Comparison of ENCODE assay signal across 8 mouse cellular contexts in the genomic region with DNA sequence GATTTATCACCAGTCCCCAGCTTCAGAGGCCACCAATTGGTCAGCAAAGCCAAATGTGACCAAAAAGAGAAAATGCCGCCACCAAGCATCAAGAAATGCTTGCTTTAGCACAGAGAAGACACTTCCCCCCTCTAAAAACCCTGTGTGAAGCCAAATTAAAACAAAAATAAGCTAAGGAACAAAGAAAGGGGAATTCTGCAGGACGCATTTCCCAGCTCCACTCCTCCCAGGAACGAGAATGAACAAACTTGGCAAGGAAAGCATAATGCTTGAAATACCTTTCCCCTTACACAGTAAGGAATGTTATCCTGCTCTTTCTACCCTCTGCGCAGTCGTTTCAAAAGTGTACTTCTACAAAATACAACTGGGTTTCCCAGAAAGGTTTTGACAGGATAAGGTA. TPM values are rescaled to one million over a fixed set of nuclear protein-coding genes. Genes with fewer than 3 reads are reported as not detected.
DNase-seq lines count a peak whose midpoint lies in the region; ATAC-seq lines count a peak whose summit lies in the region.

No protein-coding gene starts in this region.

- H3K4me3 ChIP-seq in heart, embryonic 11.5 days (ENCODE audit: low read depth, low read length): peak overlapping the region; percentile 82; the same call in 1 of the 2 replicates
- H3K4me3 ChIP-seq in liver, embryonic 12.5 days: peak overlapping the region; percentile 86
- H3K4me3 ChIP-seq in stomach, embryonic 14.5 days (ENCODE audit: low read depth, low read length): peak overlapping the region; percentile 81

- peak overlapping the region; percentile 71 for H3K4me2 ChIP-seq in heart, embryonic 11.5 days
- H3K4me2 ChIP-seq in liver, embryonic 12.5 days: peak overlapping the region; percentile 99
- H3K4me2 ChIP-seq in stomach, embryonic 14.5 days (replicated peaks; ENCODE audit: low read depth, low read length): peak overlapping the region; percentile 73

- peaks cover 24% of the 10 kb centered on the region for H3K4me1 ChIP-seq in heart, embryonic 11.5 days (ENCODE audit: control insufficient read depth, insufficient read depth, low read length)
- peaks cover 43% of the 10 kb centered on the region for H3K4me1 ChIP-seq in liver, embryonic 12.5 days
- H3K4me1 ChIP-seq in stomach, embryonic 14.5 days (ENCODE audit: control insufficient read depth, insufficient read depth, low read length): peaks cover 26% of the 10 kb centered on the region; the same call in 1 of the 2 replicates

- WGBS in heart, embryonic 11.5 days (ENCODE audit: insufficient replicate concordance): 27% methylated on average over 5 of the region's 5 CpGs
- WGBS in liver, embryonic 12.5 days (ENCODE audit: insufficient replicate concordance): 54% methylated on average over 5 of the region's 5 CpGs
- 22% methylated on average over 5 of the region's 5 CpGs for WGBS in stomach, embryonic 14.5 days

- peak overlapping the region; percentile 52; the same call in 1 of the 2 replicates for H3K9ac ChIP-seq in heart, embryonic 11.5 days (ENCODE audit: low read depth, low read length)
- H3K9ac ChIP-seq in liver, embryonic 12.5 days: peak overlapping the region; percentile 90
- H3K9ac ChIP-seq in stomach, embryonic 14.5 days (replicated peaks; ENCODE audit: low read depth, low read length): 0 out of 2 replicates have a peak overlapping the region, but pooled peaks have one; percentile 2

- no peaks in the 10 kb centered on the region for H3K27me3 ChIP-seq in heart, embryonic 11.5 days (ENCODE audit: control insufficient read depth, insufficient read depth, low read length)
- H3K27me3 ChIP-seq in liver, embryonic 12.5 days (replicated peaks): no peaks in the 10 kb centered on the region
- H3K27me3 ChIP-seq in stomach, embryonic 14.5 days (ENCODE audit: control insufficient read depth, insufficient read depth, low read length): no peaks in the 10 kb centered on the region

- peak; percentile 44 for DNase-seq in kidney, adult 9 months
- DNase-seq in kidney, postnatal 10 days: no peak
- DNase-seq in left cerebral cortex, adult 11 months (ENCODE audit: low spot score): no peak
- no peak for DNase-seq in B cell, adult 2 months
- DNase-seq in spleen, postnatal 10 days (ENCODE audit: low spot score in 2 of 2): no peak

- H3K27ac ChIP-seq in heart, embryonic 11.5 days (ENCODE audit: low read depth, low read length): peak overlapping the region; percentile 87
- H3K27ac ChIP-seq in liver, embryonic 12.5 days: peak overlapping the region; percentile 45
- H3K27ac ChIP-seq in stomach, embryonic 14.5 days (ENCODE audit: low read length): peak overlapping the region; percentile 34; the same call in 1 of the 2 replicates

- peaks cover 9% of the 10 kb centered on the region for H3K36me3 ChIP-seq in heart, embryonic 11.5 days (ENCODE audit: control insufficient read depth, insufficient read depth, low read length)
- peaks cover 40% of the 10 kb centered on the region for H3K36me3 ChIP-seq in liver, embryonic 12.5 days
- H3K36me3 ChIP-seq in stomach, embryonic 14.5 days (ENCODE audit: control insufficient read depth, insufficient read depth, low read length): peaks cover 22% of the 10 kb centered on the region

- no peak for ATAC-seq in heart, embryonic 11.5 days (replicated peaks; ENCODE audit: insufficient number of reproducible peaks, low FRiP score, low TSS enrichment)
- no peak for ATAC-seq in liver, embryonic 12.5 days
- ATAC-seq in stomach, embryonic 14.5 days (ENCODE audit: insufficient number of reproducible peaks, insufficient read depth, low FRiP score, low read depth): no peak

- no peaks in the 10 kb centered on the region for H3K9me3 ChIP-seq in heart, embryonic 11.5 days (replicated peaks; ENCODE audit: control insufficient read depth, low read length)
- no peaks in the 10 kb centered on the region for H3K9me3 ChIP-seq in liver, embryonic 12.5 days (replicated peaks)
- no peaks in the 10 kb centered on the region for H3K9me3 ChIP-seq in stomach, embryonic 14.5 days (ENCODE audit: control insufficient read depth, low read depth, low read length)

RNA-seq across cellular contexts. Expression of a gene that starts 2.1 kb away (rescaled TPM):
- 107 and 119 TPM in 2 replicates for polyA plus RNA-seq in heart, embryonic 11.5 days (2014; fragmentation: Nextera tagmentation; extraction: Ambion mirVana)
- polyA plus RNA-seq in liver, embryonic 12.5 days (2016; fragmentation: Nextera tagmentation; extraction: Ambion mirVana): 75.0 and 75.8 TPM in 2 replicates
- 79.7 and 88.2 TPM in 2 replicates for polyA plus RNA-seq in stomach, embryonic 14.5 days (2014; fragmentation: Nextera tagmentation; extraction: Ambion mirVana)

RNA-seq across cellular contexts. Expression of a gene that starts 20.5 kb away (rescaled TPM):
- polyA plus RNA-seq in heart, embryonic 11.5 days (2014; fragmentation: Nextera tagmentation; extraction: Ambion mirVana): 0.59 TPM in 1 of 2 replicates, not detected in the other
- polyA plus RNA-seq in liver, embryonic 12.5 days (2016; fragmentation: Nextera tagmentation; extraction: Ambion mirVana): not detected in 2 replicates
- not detected in 2 replicates for polyA plus RNA-seq in stomach, embryonic 14.5 days (2014; fragmentation: Nextera tagmentation; extraction: Ambion mirVana)

RNA-seq across cellular contexts. Expression of a gene that starts 36.0 kb away (rescaled TPM):
- polyA plus RNA-seq in heart, embryonic 11.5 days (2014; fragmentation: Nextera tagmentation; extraction: Ambion mirVana): 0.24 TPM in 1 of 2 replicates, not detected in the other
- not detected in 2 replicates for polyA plus RNA-seq in liver, embryonic 12.5 days (2016; fragmentation: Nextera tagmentation; extraction: Ambion mirVana)
- polyA plus RNA-seq in stomach, embryonic 14.5 days (2014; fragmentation: Nextera tagmentation; extraction: Ambion mirVana): 0.14 TPM in 1 of 2 replicates, not detected in the other

Comparison
In these comparisons a context has a peak if more than half of its experiments do, and no peak if none do; other contexts are left out.
1. H3K27ac ChIP-seq: peak in every context shown above with its lines; median percentile 87 in heart, embryonic 11.5 days; 45 in liver, embryonic 12.5 days; 34 in stomach, embryonic 14.5 days.
2. H3K9ac ChIP-seq: peak in every context shown above with its lines; median percentile 90 in liver, embryonic 12.5 days; 52 in heart, embryonic 11.5 days; 2 in stomach, embryonic 14.5 days.